Mouse (Mus musculus): ENCODE data around the gene Fpr1. TPM values are rescaled to one million over a fixed set of nuclear protein-coding genes. Genes with fewer than 3 reads are reported as not detected.
A peak's percentile ranks its signal among the peaks of the same experiment; 100 is the strongest.

Gene Fpr1
- total RNA-seq, 2 experiments from 2014 or later, result not detected

DNA sequence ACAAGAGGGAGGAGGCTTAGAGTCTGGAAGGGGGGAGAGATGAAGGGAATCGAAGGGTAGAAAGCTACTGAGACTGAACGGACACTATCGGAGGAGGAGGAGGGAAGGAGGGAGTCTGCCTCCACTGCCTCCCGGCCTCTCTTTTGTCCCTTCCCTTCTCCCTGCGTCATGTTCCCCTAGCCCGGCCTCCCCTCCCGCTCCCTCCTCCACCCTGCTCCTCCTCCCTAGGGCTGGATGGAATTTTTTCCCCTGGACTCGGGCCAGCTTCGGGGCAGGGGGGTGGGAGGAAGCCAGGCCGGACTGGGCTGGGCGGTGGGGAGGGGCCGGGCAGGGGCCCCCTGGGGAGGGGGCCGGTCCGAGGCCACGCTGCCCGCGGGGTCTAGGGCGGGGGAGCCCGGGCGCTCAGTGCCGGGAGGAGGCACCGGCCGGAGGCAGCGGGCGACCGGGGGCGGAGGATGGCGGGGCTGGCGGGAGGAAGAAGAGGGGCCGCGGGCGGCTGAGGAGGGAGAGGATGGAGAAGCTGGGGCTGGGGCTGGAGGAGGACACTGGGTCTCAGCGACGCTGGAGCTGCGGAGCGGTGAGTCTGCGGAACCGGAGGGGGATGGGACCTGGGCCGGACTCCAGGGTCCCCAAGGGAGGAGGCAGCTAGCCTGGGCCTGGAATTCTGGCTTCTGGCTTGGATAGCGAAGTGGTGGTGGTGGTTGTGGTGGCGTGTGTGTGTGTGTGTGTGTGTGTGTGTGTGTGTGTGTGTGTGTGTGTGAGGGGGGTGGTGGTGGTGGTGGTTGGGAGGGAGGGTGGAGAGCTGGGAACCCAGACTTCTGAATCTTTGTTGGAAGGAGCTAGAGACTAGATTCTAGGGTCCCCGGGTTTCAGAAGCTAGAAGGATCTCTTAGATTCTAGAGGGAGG is 56.7 kb downstream of the Fpr1 start, which contains the start of gene Spaca6:
Gene Spaca6 (plus strand): TSS at position 408 of the 907 bp plus-strand sequence.
- DNase-seq (ENCODE audit: low spot score in 2 of 2), result peak; percentile 97 to 98

Small RNA genes lying within 50 kb of the gene (microRNA-seq; reads per million reads assigned to microRNA genes)
- gene Gm25927 (ENCODE audit: borderline number of aligned reads in 2 of 2) (0 reads per million in 2 experiments), gene Mir125a (ENCODE audit: borderline number of aligned reads in 2 of 2) (9,657 to 10,617 reads per million in 2 experiments), gene Mir99b (ENCODE audit: borderline number of aligned reads in 2 of 2) (4,143 to 8,536 reads per million in 2 experiments), gene Mirlet7e (ENCODE audit: borderline number of aligned reads in 2 of 2) (0 reads per million in 2 experiments)

Other genes with a start within 250 kb of the Fpr1 start
- gene Vmn2r90, start 180.2 kb downstream of the Fpr1 start, total RNA-seq (2021), result not detected
- 10 to 100 TPM; 50.0 to 52.8 TPM for gene Spaca6, start 56.8 kb downstream of the Fpr1 start, total RNA-seq (2021)
- gene Has1, start 28.7 kb downstream of the Fpr1 start, total RNA-seq (2021), result under 1 TPM in 1 of 2 experiments, not detected in 1; 0.13 TPM
- not detected for gene Fpr2, start 3.9 kb upstream of the Fpr1 start, total RNA-seq (2021)
- gene Fpr3, start 3.9 kb upstream of the Fpr1 start, total RNA-seq (2021), result not detected
- gene Fpr-rs4, start 137.8 kb upstream of the Fpr1 start, total RNA-seq (2021), result not detected
- not detected for gene Vmn2r124, start 165.5 kb upstream of the Fpr1 start, total RNA-seq (2021)
- gene Vmn2r91, start 201.1 kb upstream of the Fpr1 start, total RNA-seq (2021), result not detected